In genomic region chr13:114026751-114027150, GRCm38 (mm10) we compare ENCODE assay signal across 16 mouse cellular contexts.
DNase-seq lines count a peak whose midpoint lies in the region.
"Had no signal": no experiment of that assay in that cellular context is flagged by ENCODE, and none has a peak within 500 bp of the region (broad histone marks: within the 10 kb centered on the region; RNA-seq: fewer than 3 reads in every experiment).

No protein-coding gene starts in this region.

- peak; percentile 21 for DNase-seq in gastrocnemius, adult 18-20 months (ENCODE audit: low spot score)
- DNase-seq in gastrocnemius, postnatal 14 days: no peak
- DNase-seq in heart, adult 11 months: peak; percentile 15
- DNase-seq in heart, postnatal 25 days (ENCODE audit: low spot score): no peak
- peak; percentile 61 for DNase-seq in ES-CJ7 (ENCODE audit: low read depth, low spot score)
- DNase-seq in ZHBTc4 (ENCODE audit: low read depth, low spot score): peak; percentile 74
- DNase-seq in layer of hippocampus, adult 8-10 months (ENCODE audit: low spot score in 2 of 2): no peak
- DNase-seq in spleen, postnatal 36 days (ENCODE audit: low spot score in 2 of 2): no peak
- DNase-seq: adrenal gland, postnatal 10 days; adrenal gland, postnatal 36 days; cerebellum, adult 18-20 months; cerebellum, adult 9-10 months; cerebellum, postnatal 14 days; gastrocnemius, postnatal 10 days; heart, postnatal 36 days; kidney, adult 11 months had no signal

- intact Hi-C loops in gastrocnemius, postnatal 14 days (cut with DNase I; ENCODE audit: low total_unique reads): no loop called here
- intact Hi-C loops in heart, postnatal 25 days (cut with DNase I): no loop called here

Comparison
In these comparisons a context has a peak if more than half of its experiments do, and no peak if none do; other contexts are left out.
1. DNase-seq: peak in gastrocnemius, adult 18-20 months (single experiment), heart, adult 11 months (single experiment), ES-CJ7 (single experiment) and ZHBTc4 (single experiment); none in gastrocnemius, postnatal 14 days (single experiment), heart, postnatal 25 days (single experiment), layer of hippocampus, adult 8-10 months (0 of 2) and spleen, postnatal 36 days (0 of 2).